Mouse (Mus musculus): ENCODE data around the gene 4930469K13Rik.

- no peak for TF ChIP-seq GATA1 (IDR thresholded peaks at IDR 0.05; ENCODE audit: borderline replicate concordance, low read length)
- no peak for TF ChIP-seq FLI1 (IDR thresholded peaks at IDR 0.05; ENCODE audit: low read length)
Measured at GRCm38 (mm10) chr11:33998244-33998643, 100.1 kb downstream of the 4930469K13Rik start.
